Mouse (Mus musculus) right cerebral cortex, postnatal 14 days (tissue): ENCODE results near the gene Plxna2.
A peak's percentile ranks its signal among the peaks of the same experiment; 100 is the strongest.

ENCODE experiments used
- DNase-seq: peaks from one replicate; pipeline ENCODE4 v3.0.0; 2022

Plxna2 gene

DNA sequence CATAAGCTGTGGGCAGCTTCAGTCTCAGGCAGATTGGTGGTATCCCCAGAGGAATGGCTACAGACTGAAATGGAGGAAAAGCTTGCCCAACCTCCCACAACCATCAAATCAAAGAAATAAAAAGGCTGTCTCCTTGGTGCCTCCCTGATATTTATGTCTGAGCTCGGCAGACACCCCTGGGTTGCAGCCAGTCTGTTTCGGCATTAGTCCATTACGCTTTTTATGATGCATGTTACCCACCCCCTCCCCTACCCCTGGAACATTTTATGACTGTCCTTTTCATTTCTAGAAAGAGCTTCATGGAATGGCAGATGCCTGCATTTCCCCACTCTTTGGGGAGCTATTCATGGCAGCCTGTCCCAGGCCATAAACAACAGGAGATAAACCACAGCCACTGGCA, 47.7 kb downstream of the Plxna2 start:
- DNase-seq = no peak

DNA sequence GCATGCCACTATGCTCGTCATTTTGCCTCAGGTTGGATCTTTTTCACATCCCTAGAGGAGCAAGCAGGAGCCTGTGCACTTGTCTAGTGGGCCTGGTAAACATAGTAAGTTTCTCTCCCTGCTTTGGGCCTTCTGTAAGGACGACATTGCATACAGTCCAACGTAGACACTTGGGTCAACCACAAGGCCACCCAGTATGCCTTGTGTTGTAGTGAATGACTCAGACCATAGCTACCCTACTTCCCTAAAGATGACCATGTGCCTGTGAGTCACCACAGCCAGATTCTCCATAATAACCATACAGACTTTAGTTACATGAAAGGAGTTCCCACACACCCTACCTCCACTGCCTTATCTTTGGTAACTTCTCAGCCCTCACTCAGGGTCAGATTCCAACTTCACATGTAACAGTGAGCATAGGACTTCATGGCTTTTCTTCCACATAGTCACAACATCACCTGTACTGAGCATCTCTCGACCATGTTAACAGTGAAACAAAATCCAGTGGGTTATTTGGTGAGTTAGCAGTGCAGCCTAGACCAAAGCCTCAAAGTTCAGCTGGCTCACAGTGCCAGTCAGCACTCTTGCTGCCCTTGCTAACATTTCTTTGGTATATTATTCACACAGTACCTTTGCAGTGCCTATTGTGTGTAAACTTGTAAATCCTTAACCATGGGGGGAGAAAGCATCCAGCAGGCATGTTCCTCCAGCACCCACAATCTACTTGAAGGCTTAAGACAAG, 53.9 kb downstream of the Plxna2 start:
- DNase-seq = no peak

DNA sequence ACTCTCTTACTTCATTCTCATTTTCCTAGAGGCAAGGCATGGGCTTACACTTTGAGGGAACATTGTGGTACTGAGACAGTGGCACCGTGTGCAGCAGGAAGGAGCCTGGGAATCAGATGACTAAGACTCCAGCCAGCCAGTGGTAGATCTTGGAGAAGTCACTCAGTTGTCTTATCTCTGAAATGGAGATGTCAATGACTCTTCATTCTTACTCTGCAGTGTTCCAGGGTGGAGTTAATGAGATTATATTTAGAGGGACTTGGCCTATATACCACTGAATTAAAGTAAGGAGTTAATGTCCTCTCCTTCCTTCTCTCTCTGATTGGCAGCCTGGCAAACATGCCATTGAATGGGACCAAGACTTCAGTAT, 54.5 kb downstream of the Plxna2 start:
- DNase-seq = no peak

DNA sequence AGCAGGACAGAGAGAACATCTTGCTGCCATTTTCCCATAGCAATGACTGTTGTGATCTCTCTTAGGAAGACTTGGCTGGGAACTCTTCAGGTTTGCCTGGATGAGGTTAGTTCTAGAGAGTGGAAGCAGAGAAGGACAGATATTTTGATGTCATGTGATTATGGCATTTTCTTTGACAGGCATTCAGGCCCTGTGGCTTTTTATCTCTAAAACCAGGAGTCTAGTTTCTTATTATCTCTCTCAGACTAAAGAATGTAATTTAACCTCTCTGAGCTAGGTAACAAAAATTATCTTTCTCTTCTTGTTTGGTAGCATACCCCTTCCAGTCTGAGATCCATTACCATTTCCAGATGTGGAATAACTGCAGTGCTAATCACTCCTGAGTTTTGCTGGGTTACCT, 55.2 kb downstream of the Plxna2 start:
- DNase-seq = no peak

DNA sequence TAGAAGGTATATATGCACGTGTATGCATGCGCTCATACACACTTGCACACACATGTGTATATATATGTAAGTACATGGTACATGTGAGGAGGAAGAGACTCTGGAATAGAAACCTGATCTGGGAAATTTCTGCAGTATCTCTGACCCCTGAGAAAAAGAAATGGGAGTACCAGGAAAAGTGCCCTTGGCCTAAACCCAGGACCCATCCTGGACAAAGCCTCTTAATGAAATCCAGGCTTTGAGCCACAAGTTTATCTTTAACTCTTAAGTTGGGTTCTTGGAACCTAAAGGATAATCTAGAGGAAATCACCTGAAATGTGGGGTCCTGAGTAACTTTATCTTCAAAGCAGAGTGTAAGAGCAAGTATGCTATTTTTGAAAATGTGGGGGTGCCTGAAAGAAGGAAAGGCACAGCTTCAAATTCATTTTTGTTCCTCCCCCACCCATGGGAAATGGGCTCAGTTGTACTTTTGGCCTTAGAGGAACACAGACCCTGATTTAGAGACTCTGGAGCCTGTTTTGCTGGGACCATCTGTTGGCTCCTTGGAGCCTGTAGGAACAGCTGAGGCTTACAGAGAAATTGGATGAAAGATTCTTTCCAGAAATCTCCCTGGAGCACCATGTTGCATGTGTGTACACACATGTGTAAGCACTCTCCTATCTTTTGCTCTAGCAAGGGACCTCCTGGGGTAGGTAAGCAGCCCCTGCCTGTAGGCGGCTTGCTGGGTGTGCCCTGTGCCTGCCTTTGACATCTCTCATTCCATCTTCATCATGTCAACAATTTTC, 57.3 kb downstream of the Plxna2 start:
- no peak for DNase-seq

DNA sequence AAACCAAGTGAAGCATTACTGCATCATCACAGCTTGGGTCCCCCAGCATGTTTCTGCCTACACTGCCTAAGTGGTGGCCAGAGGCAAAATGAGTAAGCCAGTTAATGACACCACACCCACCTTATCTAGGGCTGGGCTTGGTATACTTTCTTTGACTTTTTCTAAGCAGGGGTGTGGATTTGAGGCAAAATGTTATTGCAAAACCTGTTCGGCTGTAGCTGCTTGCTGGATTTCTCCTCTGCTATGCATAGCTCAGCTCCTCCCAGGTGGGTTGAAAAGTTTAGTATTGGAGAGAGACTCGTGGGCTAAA, 57.8 kb downstream of the Plxna2 start:
- DNase-seq = no peak

DNA sequence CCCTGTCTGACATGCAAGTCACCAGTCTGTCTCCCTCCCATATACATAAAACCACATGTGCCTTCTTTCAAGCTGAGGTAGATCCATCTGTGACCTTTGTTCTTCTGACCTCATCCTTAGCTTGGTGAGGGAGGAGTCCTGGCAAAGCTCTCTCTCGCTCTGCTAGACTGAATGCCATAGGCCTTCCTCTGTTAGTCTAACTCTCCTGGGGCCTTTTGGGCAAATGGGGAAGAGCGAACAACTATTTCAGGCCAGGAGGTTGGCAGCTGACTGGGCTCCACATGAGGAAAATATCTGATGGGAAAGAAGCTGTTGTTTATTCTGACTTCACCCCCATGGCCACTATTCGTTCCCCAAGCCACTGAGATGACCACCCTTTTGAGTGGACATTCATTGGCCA, 59.9 kb downstream of the Plxna2 start:
- no peak for DNase-seq

DNA sequence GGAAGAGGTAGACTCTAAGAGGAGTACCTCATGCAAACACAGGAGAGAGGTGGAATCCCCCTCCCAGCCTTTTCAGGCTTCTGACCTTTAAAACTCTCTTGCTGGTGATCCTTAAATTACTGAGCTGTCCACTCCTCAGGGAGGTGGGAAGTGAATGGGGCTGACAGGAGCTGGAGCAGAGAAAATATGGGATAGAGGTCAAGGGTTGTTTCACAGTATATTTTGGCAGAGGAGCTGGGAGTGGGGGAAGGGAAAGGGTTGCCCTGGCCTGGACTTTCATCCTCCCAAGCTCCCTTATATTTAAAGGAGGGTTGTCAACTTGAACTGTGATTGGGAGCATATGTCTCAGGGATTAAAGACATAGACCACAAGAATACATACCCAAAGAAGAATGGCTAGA, 61.1 kb downstream of the Plxna2 start:
- no peak for DNase-seq

DNA sequence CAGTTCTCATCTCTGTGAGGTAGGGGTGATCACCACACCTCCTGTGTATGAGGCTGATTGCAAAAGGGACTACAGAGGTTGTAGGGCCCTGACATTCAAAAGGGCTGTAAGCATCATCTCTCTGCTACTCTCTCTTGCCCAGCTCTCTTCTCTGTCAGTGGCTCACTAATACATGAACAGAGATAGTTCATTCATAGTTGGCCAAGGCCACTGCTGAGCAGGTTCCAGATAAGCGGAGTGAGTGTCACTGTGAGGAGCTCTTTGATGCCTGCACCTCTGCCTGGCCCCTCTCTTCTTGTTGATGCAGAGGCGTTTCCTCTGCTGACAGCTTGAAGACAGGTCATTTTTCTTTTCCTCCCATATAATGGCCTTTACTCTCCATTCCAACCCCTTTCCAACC, 62.1 kb downstream of the Plxna2 start:
- no peak for DNase-seq

DNA sequence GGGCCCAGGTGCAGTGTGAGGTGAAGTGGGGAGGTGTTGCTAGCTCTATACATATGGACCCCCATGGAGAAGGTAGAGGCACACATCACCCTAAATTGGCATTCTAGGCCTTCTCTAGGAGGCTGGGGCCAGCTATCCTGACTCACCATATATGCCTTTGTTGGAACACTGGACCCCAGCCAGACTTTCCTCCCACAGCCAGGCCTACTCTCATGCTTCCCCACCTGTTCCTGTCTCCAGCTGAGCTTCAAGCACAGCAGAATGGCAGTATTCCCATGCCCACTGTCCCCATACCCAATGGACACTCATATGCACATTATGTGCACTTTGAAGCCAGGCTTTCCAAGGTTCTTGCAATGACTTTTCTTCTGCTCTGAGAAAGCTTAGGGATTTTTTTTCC, 64.0 kb downstream of the Plxna2 start:
- DNase-seq = peak; percentile 76

DNA sequence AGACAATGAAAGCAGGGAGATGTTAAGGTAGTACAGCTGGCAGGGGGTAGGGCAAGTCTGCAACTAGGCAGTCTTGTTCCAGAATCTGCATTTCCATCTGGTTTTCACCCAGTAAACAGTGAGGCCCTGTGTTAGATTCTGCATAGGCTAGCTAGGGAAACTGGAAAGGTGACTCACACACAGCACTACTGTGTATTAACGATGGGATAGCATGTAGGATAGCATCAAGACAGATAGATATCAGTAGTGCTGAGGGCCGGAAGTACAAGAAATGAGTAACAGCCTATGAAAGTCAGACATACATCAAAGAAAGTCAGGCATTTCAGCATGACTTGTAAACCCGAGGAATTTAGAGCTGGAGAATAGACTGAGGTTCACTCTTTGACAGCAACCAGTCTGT, 65.1 kb downstream of the Plxna2 start:
- DNase-seq = no peak

DNA sequence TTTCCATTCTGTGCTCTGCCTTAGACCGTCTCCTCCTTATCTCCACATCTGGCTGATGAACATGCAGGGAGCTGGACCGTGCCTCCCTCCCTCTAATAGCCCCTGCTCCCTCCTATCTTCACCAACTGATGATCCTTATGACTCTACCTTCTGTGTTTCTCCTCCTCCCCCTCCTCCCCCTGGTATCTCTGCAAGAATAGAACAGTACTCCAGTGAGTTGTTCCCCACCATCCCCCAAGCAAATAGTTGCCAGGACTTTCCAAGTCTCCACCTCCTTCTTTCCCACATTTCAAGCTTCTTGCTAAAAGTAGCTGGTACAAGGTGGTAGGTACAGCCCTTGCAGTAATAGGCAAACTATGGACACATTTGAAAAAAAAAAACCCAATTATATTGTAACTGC, 67.9 kb downstream of the Plxna2 start:
- no peak for DNase-seq

DNA sequence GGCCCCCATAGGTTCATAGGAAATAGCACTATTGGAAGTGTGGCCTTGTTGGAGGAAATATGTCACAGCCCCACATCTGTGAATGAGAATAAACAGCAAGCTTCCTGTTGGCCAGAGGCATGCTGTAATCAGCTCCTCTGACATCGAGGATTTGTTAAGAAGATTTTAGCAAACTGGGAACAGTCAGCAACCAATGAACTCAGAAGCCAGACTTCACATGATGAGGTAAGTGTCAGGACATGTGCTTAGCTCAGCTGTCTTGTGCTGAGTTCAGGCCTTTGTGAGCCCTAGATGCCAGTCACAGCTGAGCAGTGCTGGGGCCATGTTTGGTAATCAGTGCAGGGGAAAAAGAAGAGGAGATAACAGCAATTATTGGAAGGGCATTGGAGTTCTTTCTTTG, 69.7 kb downstream of the Plxna2 start:
- no peak for DNase-seq

DNA sequence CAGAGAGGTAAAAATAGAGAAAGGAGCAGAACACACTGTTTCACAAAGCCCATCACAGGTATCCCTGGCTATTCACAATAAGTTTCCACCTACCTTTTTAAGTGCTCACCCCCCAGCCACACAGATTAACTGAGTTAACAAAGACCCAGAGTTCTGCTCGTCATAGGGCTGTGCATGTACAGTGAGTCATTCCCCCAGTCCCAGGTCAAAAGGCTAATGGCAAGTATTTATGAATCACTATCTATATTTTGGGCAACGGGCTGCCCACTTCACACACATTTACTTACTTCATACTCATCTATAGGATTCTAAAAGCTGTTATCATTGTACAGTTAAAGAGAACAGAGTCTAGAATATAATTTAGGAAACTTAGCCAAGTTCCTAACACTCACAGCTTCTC, 70.1 kb downstream of the Plxna2 start:
- no peak for DNase-seq

DNA sequence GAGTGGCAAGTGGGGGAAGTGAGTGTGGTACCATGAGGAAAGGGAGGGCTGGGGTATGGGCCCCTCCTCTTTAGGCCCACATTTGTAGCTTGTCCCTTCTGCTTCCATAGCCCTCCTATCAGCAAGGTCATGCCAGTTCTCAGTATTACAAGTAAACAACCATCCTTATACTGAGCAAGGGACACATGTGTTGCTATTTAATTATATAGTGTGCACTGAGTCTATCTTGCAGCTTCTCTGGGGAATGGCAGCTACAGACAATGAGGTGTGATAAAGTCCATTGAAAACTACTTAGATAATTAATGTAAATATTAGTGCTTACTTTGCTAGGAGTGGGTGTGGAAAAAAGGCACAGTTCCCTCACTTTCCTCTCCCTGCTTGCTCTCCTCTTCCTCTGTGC, 75.0 kb downstream of the Plxna2 start:
- DNase-seq = no peak

DNA sequence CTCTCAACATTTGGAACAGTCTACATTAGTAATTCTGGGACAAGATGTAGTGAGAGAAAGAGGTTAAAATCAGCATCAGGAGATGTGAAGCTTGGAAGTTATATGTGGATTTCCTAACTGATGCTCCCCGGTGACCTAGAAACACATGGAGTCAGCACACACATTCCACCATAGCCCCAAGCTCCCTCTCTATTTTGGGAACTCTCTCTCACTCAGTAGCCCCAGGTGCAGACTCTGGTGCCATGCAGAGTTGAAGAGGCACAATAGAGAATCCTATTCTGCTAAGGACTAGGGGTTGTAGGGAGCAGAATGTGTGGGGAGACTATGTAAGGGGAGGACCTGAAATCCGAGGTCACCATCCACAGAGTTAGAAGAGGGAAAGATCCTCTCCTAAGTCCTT, 75.5 kb downstream of the Plxna2 start:
- no peak for DNase-seq

DNA sequence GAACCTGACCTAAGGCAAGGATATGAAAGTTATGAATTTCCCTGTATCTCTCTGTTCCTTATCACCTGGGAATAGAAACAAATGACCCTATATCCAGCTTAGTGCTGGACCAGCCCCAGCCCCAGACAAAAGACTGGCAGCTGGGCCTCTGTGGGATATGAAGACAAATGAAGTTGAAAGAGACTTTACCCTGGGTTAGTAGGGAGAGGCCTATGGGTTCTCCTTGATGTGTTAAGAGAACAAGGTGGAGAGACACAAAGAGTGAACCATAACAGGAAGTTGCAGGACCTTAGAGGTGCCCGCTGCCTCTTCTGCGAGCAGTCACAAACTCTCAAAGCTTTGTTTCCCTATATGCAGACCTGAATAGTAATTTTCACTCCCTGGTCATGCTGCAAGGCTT, 76.8 kb downstream of the Plxna2 start:
- DNase-seq = no peak

DNA sequence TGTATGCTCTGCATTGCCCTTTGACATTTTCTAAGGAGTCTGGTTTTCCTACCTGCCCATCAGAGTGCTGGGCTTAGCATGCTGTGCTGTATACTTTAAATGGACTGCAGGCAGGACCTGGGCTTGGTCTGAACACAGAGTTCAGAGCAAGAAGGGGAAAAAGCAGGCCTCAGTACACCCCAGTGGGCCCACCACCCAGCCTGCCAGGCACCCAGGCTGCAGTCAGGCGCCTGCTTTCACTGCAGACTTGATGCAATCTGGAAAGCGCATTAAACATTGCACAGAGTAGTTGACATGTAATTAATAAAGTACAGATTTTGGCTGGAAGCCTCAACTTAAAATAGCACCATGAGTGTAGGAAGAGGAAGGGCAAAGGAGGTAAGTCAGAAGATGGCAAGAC, 79.4 kb downstream of the Plxna2 start:
- DNase-seq = no peak

DNA sequence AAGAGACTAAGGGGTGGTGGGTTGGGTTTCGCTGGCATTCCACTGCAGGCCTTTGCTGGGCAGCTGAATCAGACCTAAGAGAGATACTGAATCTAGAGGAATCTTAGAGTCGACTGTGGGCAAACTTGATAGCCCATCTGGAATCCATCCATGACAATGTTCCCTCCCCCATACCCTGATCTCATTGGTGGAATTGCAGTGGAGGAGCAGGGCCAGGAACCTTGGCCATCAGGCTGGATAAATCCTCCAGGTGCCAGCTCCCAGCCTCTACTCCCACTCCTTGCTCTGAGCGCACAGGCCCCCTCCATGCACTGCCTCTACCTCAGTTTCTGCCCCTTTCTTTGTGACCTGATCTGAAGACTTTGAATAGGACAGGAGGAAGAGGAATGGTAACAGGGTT, 81.3 kb downstream of the Plxna2 start:
- DNase-seq = no peak

DNA sequence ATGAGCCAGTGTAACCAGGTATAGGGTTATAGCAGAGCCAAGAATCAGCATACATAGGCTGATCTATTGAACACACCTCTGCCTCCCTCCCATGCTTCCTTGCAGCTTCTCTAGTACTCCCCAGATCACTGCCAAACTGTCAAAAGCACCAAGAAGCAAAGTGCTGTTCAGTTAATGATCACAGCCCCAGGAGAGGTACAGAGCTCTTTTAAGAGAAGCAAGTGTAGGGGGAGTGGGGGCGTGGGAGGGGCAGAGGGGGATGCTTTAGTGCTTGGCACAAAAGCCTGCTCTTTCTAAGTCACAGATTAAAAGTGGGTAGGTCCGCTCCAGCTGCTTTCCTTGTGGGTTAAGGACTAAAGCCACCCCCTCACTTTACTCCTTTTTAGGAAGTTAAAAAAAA, 85.2 kb downstream of the Plxna2 start:
- DNase-seq = peak; percentile 19

DNA sequence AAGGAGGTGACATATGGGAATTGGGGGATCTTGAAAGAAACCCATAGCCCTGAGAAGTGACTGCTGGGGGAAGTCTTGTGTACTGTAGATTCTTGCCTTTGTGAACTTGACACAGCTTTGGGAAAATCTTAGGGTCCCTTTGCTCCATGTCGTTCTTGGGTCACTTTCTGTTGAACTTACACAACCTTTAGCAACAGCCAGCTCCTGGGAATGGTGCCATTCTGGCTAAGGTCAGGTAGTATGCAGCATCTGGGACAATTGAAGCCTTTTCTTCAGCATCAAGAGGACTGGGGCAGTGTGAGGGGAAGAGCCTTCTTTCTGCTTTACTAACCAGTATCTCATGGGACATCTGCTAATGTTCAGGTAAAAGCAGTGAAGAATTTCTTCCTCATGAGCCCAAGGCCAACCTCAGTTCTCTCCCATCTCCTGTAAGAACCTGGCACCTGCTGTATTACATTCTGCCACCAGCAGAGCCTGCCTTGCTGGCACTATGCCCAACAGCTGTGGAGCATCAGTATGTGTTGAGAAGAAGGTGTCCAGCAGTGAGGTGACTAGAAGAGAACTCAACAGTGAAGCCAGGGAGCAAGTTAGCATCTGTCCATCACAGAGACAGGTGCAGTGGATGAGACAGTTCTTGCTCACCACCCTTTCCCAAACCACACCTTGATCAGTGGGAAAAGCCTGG, 86.3 kb downstream of the Plxna2 start:
- peak; percentile 21 for DNase-seq

DNA sequence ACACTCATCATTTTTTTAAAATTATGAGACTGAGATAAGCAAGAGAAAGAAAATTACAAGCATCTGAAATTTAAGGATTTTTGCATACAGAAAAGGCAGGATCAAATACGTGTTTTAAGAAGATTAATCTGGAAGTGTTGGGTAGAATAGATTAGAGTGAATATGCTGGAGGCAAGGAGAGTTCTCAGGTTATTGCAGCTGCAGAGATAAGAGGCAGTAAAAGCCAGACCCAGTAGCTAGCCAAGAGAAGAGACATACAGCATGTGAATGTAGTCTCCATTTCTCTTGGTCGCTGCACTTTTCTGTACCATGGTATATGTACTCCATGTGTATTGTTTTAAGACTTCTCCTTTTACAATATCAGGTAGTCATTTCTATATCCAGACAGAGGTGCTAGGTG, 88.5 kb downstream of the Plxna2 start:
- DNase-seq = no peak

DNA sequence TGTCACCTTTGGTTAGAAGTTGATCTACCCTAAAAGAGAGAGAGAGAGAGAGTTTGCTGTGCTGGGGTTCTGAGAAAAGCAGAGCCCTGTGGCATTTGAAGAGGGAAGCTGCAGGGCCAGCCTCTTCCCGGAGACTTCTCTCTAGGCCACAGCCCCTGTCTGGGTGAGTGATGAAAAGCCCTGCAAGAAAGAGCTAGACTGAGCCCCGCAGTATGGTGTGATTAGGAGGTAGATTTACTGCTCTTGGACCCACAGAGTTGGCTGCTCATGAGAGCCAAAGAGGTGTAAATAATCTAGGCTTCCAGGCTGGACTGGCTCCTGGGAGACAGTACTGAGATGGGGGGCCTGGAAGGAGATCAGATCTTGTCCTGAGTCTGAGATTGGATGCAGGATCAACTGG, 94.4 kb downstream of the Plxna2 start:
- no peak for DNase-seq
